Mouse (Mus musculus): ENCODE results near the gene Agap3. TPM values are rescaled to one million over a fixed set of nuclear protein-coding genes. Genes with fewer than 3 reads are reported as not detected.

Agap3 gene
- polyA plus RNA-seq, 1 experiment from 2014 or later = 45.1 TPM

DNA sequence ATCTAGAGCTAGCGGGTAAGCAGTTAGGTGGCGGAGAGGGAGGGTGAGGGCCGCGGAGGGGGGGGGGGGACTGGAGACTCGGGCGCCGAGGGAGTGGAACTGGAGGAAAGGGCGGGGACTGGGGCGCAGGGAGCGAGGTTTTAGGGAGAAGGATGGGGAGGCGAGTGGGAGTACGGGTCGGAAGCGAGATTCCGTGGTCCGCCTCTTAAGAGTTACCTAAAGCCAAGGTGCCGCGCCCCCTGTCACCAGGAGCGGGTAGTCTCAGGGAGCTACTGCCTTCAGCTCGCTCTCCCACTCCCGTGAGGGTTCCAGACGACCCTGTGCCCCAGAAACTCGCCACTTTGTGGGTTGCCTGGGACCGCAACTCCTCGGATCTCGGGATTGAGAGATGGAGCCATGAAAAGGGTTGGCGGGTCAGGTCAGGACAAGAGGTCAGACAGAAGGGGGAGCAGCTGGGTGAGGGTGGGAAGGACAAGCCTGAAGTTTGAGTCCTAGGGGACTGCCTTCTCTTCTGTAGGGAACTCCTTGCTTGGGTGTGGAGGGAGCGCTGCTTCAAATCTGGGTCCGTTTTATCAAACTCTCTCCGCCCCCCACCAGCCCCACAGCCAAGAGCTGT, 26.4 kb upstream of the Agap3 start:
- H3K27me3 ChIP-seq (ENCODE audit: control insufficient read depth, insufficient read depth, low read length) = no peaks in the 10 kb centered on the region
- peak overlapping the region; percentile 87 for H3K4me2 ChIP-seq (ENCODE audit: low read depth, low read length)
- peak overlapping the region; percentile 64 for H3K4me3 ChIP-seq (ENCODE audit: low read depth, low read length)
- H3K36me3 ChIP-seq (replicated peaks; ENCODE audit: control insufficient read depth, insufficient read depth, low read depth, low read length) = peaks cover 5% of the 10 kb centered on the region
- peak overlapping the region; percentile 67 for H3K27ac ChIP-seq (replicated peaks; ENCODE audit: low read depth, low read length)
- H3K9me3 ChIP-seq (replicated peaks; ENCODE audit: control insufficient read depth, low read length) = no peaks in the 10 kb centered on the region
- peaks cover 19% of the 10 kb centered on the region for H3K4me1 ChIP-seq (ENCODE audit: control insufficient read depth, insufficient read depth, low read length)
- DNase-seq (ENCODE audit: low spot score) (peak; percentile 69), ATAC-seq (replicated peaks; ENCODE audit: insufficient number of reproducible peaks, low FRiP score, low TSS enrichment, low read depth) (no peak)
- H3K9ac ChIP-seq (replicated peaks; ENCODE audit: low read length) = peak overlapping the region; percentile 68
- WGBS = under 1% methylated on average over 25 of the region's 30 CpGs

- Histone ChIP-seq H3K4me3 (ENCODE audit: low read depth, low read length) (peak overlapping the region; percentile 64), H3K36me3 (replicated peaks; ENCODE audit: control insufficient read depth, insufficient read depth, low read depth, low read length) (peaks cover 7% of the 10 kb centered on the region), H3K4me1 (ENCODE audit: control insufficient read depth, insufficient read depth, low read length) (peaks cover 19% of the 10 kb centered on the region), H3K4me2 (ENCODE audit: low read depth, low read length) (peak overlapping the region; percentile 87), H3K27ac (replicated peaks; ENCODE audit: low read depth, low read length) (no peak overlapping the region), H3K27me3 (ENCODE audit: control insufficient read depth, insufficient read depth, low read length) (no peaks in the 10 kb centered on the region), H3K9me3 (replicated peaks; ENCODE audit: control insufficient read depth, low read length) (no peaks in the 10 kb centered on the region), H3K9ac (replicated peaks; ENCODE audit: low read length) (peak overlapping the region; percentile 68)
- peak; percentile 21 for DNase-seq (ENCODE audit: low spot score)
- WGBS = under 1% methylated on average over 10 of the region's 10 CpGs
- 0 out of 2 replicates have a peak, but pooled peaks have one; percentile 7 for ATAC-seq (replicated peaks; ENCODE audit: insufficient number of reproducible peaks, low FRiP score, low TSS enrichment, low read depth)
Measured at GRCm38 (mm10) chr5:24426037-24426432, 25.9 kb upstream of the Agap3 start.

DNA sequence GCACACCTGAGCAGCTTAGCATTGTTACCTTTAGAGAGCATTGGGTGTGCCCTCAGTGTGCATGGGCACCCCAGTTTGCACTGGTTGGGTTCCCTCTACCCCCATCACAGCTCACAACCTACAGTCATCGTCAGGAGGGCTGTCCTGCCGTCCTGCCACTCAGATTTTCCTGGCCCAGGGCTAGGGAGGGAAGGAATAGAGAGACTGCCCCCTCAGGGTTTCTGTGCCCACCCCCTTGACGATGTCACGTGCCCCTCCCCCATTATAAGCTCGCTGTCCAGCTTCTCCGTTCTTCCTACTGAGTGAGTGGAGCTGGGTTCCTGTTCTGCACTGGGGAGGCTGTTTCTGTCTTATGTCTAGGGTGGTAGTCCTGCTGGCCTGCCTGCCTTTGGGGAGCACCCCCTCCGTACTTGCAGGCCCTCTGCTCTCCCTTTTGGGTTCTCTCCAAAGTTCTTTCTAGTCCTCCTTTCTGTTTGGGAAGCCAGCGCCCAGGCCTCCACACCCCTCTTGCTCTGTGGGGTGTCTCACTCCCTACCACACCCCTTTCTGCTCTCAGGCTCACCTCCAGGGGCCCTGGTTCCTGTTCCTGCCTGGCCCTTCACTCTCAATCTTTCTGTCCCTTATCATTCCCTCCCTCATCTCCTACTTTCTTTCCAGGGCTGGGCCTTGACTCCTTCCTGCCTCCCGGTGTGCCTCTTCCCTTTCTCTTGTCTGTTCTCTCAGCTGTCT, 25.3 kb upstream of the Agap3 start:
- Histone ChIP-seq H3K4me3 (ENCODE audit: low read depth, low read length) (peak overlapping the region; percentile 64), H3K27ac (replicated peaks; ENCODE audit: low read depth, low read length) (no peak overlapping the region), H3K36me3 (replicated peaks; ENCODE audit: control insufficient read depth, insufficient read depth, low read depth, low read length) (peaks cover 8% of the 10 kb centered on the region), H3K27me3 (ENCODE audit: control insufficient read depth, insufficient read depth, low read length) (no peaks in the 10 kb centered on the region), H3K9me3 (replicated peaks; ENCODE audit: control insufficient read depth, low read length) (no peaks in the 10 kb centered on the region), H3K4me2 (ENCODE audit: low read depth, low read length) (peak overlapping the region; percentile 87), H3K9ac (replicated peaks; ENCODE audit: low read length) (peak overlapping the region; percentile 32), H3K4me1 (ENCODE audit: control insufficient read depth, insufficient read depth, low read length) (peaks cover 19% of the 10 kb centered on the region)
- ATAC-seq (replicated peaks; ENCODE audit: insufficient number of reproducible peaks, low FRiP score, low TSS enrichment, low read depth) (no peak), DNase-seq (ENCODE audit: low spot score) (no peak)
- WGBS = 6% methylated on average over 9 of the region's 9 CpGs

- H3K9ac ChIP-seq (replicated peaks; ENCODE audit: low read length) = peak overlapping the region; percentile 32; the same call in 1 of the 2 replicates
- H3K4me3 ChIP-seq (ENCODE audit: low read depth, low read length) = no peak overlapping the region
- ATAC-seq (replicated peaks; ENCODE audit: insufficient number of reproducible peaks, low FRiP score, low TSS enrichment, low read depth) (no peak), DNase-seq (ENCODE audit: low spot score) (no peak)
- H3K27ac ChIP-seq (replicated peaks; ENCODE audit: low read depth, low read length) = no peak overlapping the region
- H3K36me3 ChIP-seq (replicated peaks; ENCODE audit: control insufficient read depth, insufficient read depth, low read depth, low read length) = peaks cover 8% of the 10 kb centered on the region
- WGBS = 9% methylated on average over 12 of the region's 12 CpGs
- no peaks in the 10 kb centered on the region for H3K27me3 ChIP-seq (ENCODE audit: control insufficient read depth, insufficient read depth, low read length)
- H3K9me3 ChIP-seq (replicated peaks; ENCODE audit: control insufficient read depth, low read length) = no peaks in the 10 kb centered on the region
- peak overlapping the region; percentile 29 for H3K4me2 ChIP-seq (ENCODE audit: low read depth, low read length)
- H3K4me1 ChIP-seq (ENCODE audit: control insufficient read depth, insufficient read depth, low read length) = peaks cover 19% of the 10 kb centered on the region
Measured at GRCm38 (mm10) chr5:24427285-24427633, 24.7 kb upstream of the Agap3 start.

- H3K27me3 ChIP-seq (ENCODE audit: control insufficient read depth, insufficient read depth, low read length) = no peaks in the 10 kb centered on the region
- peak overlapping the region; percentile 5; the same call in 1 of the 2 replicates for H3K4me3 ChIP-seq (ENCODE audit: low read depth, low read length)
- peaks cover 19% of the 10 kb centered on the region for H3K4me1 ChIP-seq (ENCODE audit: control insufficient read depth, insufficient read depth, low read length)
- H3K9me3 ChIP-seq (replicated peaks; ENCODE audit: control insufficient read depth, low read length) = no peaks in the 10 kb centered on the region
- peaks cover 8% of the 10 kb centered on the region for H3K36me3 ChIP-seq (replicated peaks; ENCODE audit: control insufficient read depth, insufficient read depth, low read depth, low read length)
- 4% methylated on average over 15 of the region's 15 CpGs for WGBS
- peak overlapping the region; percentile 43 for H3K4me2 ChIP-seq (ENCODE audit: low read depth, low read length)
- DNase-seq (ENCODE audit: low spot score) = peak; percentile 44
- H3K9ac ChIP-seq (replicated peaks; ENCODE audit: low read length) = no peak overlapping the region; the same call in 1 of the 2 replicates
- no peak overlapping the region for H3K27ac ChIP-seq (replicated peaks; ENCODE audit: low read depth, low read length)
- no peak for ATAC-seq (replicated peaks; ENCODE audit: insufficient number of reproducible peaks, low FRiP score, low TSS enrichment, low read depth)
Measured at GRCm38 (mm10) chr5:24427981-24428402, 24.0 kb upstream of the Agap3 start.

DNA sequence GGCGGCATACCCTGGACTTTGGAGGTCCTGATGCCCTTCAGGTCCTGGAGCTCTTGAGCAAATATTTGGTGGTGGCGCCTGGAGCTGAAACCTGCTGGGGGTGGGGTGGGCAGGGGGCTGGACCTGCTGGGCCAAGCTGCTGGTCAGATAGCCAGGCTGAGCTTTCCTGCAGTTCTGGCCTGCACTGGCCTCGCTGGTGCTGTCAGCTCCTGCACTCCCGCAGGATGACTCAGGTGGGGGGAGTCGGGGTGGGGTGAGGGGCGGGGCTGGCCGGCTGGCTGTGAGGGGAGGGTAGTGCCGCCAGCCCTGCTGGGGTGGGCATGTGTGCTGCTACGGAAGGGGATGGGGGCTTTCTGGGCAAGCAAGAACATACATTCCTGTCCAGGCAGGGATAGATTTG, 23.4 kb upstream of the Agap3 start:
- whole genome bisulfite sequencing = 13% methylated on average over 9 of the region's 9 CpGs
- Histone ChIP-seq H3K36me3 (replicated peaks; ENCODE audit: control insufficient read depth, insufficient read depth, low read depth, low read length) (peaks cover 8% of the 10 kb centered on the region), H3K4me2 (ENCODE audit: low read depth, low read length) (peak overlapping the region; percentile 19; the same call in 1 of the 2 replicates), H3K27ac (replicated peaks; ENCODE audit: low read depth, low read length) (no peak overlapping the region), H3K4me1 (ENCODE audit: control insufficient read depth, insufficient read depth, low read length) (peaks cover 19% of the 10 kb centered on the region), H3K9me3 (replicated peaks; ENCODE audit: control insufficient read depth, low read length) (no peaks in the 10 kb centered on the region), H3K4me3 (ENCODE audit: low read depth, low read length) (no peak overlapping the region), H3K27me3 (ENCODE audit: control insufficient read depth, insufficient read depth, low read length) (no peaks in the 10 kb centered on the region), H3K9ac (replicated peaks; ENCODE audit: low read length) (no peak overlapping the region)
- ATAC-seq (replicated peaks; ENCODE audit: insufficient number of reproducible peaks, low FRiP score, low TSS enrichment, low read depth) (no peak), DNase-seq (ENCODE audit: low spot score) (no peak)

DNA sequence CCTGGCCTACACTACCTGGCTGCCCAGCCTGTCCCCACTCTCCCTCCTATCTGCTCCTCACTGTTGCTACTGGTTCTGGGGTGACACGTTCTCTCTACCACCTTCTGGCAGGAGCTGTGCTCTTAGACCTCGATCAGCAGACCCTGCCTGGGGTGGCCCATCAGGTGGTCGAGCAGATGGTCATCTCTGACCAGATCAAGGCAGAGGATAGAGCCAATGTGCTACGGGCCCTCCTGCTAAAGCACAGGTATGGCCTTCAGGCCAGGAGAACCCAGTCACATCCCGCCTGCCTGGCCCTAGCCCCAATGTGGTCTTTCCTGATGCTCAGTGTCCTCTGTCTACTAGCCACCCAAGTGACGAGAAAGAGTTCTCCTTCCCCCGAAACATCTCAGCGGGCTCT, 18.0 kb upstream of the Agap3 start:
- Histone ChIP-seq H3K36me3 (replicated peaks; ENCODE audit: control insufficient read depth, insufficient read depth, low read depth, low read length) (peaks cover 8% of the 10 kb centered on the region), H3K27me3 (ENCODE audit: control insufficient read depth, insufficient read depth, low read length) (no peaks in the 10 kb centered on the region), H3K4me2 (ENCODE audit: low read depth, low read length) (no peak overlapping the region), H3K9ac (replicated peaks; ENCODE audit: low read length) (no peak overlapping the region), H3K4me1 (ENCODE audit: control insufficient read depth, insufficient read depth, low read length) (no peaks in the 10 kb centered on the region), H3K27ac (replicated peaks; ENCODE audit: low read depth, low read length) (no peak overlapping the region), H3K9me3 (replicated peaks; ENCODE audit: control insufficient read depth, low read length) (no peaks in the 10 kb centered on the region), H3K4me3 (ENCODE audit: low read depth, low read length) (no peak overlapping the region)
- DNase-seq (ENCODE audit: low spot score) (no peak), ATAC-seq (replicated peaks; ENCODE audit: insufficient number of reproducible peaks, low FRiP score, low TSS enrichment, low read depth) (no peak)
- 80% methylated on average over 8 of the region's 8 CpGs for WGBS

GRCm38 (mm10) chr5:24441187-24441586, 10.8 kb upstream of the Agap3 start:
- Histone ChIP-seq H3K4me3 (ENCODE audit: low read depth, low read length) (no peak overlapping the region), H3K27me3 (ENCODE audit: control insufficient read depth, insufficient read depth, low read length) (no peaks in the 10 kb centered on the region), H3K4me2 (ENCODE audit: low read depth, low read length) (no peak overlapping the region), H3K27ac (replicated peaks; ENCODE audit: low read depth, low read length) (no peak overlapping the region), H3K9ac (replicated peaks; ENCODE audit: low read length) (no peak overlapping the region), H3K36me3 (replicated peaks; ENCODE audit: control insufficient read depth, insufficient read depth, low read depth, low read length) (peaks cover 8% of the 10 kb centered on the region), H3K4me1 (ENCODE audit: control insufficient read depth, insufficient read depth, low read length) (peaks cover 4% of the 10 kb centered on the region), H3K9me3 (replicated peaks; ENCODE audit: control insufficient read depth, low read length) (no peaks in the 10 kb centered on the region)
- no peak for DNase-seq (ENCODE audit: low spot score)
- 87% methylated on average over 8 of the region's 8 CpGs for WGBS
- no peak for ATAC-seq (replicated peaks; ENCODE audit: insufficient number of reproducible peaks, low FRiP score, low TSS enrichment, low read depth)
